Mouse (Mus musculus) heart, postnatal 0 days (tissue): ENCODE data around the gene Elovl7.
A peak's percentile ranks its signal among the peaks of the same experiment; 100 is the strongest.

Experiments
- CTCF ChIP-seq: IDR thresholded peaks from 2 replicates; pipeline ENCODE4 v1.5.1; 2016; ENCODE audit warnings: antibody characterized with exemption, control low read depth, low read depth
- EP300 ChIP-seq: IDR thresholded peaks from 2 replicates; pipeline ENCODE4 v1.6.1; 2016; ENCODE audit warnings: antibody characterized with exemption, low read depth

GRCm38 (mm10) chr13:108329693-108330092 lies 115.5 kb downstream of the Elovl7 start:
- peak; percentile 57 for TF ChIP-seq CTCF
- no peak for TF ChIP-seq EP300
